Mouse (Mus musculus): Measurements from ENCODE around the gene Slc30a9.

DNA sequence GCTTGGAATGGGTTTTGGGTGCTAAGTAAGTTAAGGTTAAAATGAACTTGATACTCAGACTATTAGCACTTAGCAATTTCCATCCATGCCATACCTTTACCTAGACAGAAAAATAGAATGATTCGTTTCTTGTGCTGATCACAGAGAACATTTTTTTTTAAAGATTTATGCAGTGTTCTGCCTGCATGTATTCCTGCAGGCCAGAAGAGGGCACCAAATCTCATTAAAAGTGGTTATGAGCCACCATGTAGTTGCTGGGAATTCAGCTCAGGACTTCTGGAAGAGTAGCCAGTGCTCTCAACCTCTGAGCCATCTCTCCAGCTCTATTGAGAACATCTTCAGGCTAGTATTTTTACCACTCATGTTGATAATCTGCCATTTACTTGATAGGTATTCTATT lies 40.6 kb upstream of the Slc30a9 start:
- TF ChIP-seq CTCF (IDR thresholded peaks at IDR 0.05; ENCODE audit: insufficient read depth, low read length) (no peak), POLR2A (IDR thresholded peaks at IDR 0.05; ENCODE audit: borderline replicate concordance, extremely low read depth, low read depth, low read length) (no peak)

All from lung, adult 2 months (tissue).